Mouse (Mus musculus) megakaryocyte progenitor cell, adult 5-6 weeks (primary cell): Measurements from ENCODE around the gene Cemip. TPM values are rescaled to one million over a fixed set of nuclear protein-coding genes. Genes with fewer than 3 reads are reported as not detected.
A peak's percentile ranks its signal among the peaks of the same experiment; 100 is the strongest.

Experiments used
- ATAC-seq: replicated peaks from 2 replicates; pipeline ENCODE4 v1.8.0; 2016; ENCODE audit warnings: mild to moderate bottlenecking, moderate TSS enrichment, inconsistent platforms; ENCODE audit not compliant: poor library complexity
- total RNA-seq, 2 experiments: library from RNA; stranded (forward) in 1 of 2; stranded (reverse) in 1 of 2; fragments of 157-497, 149-512 nt in 1 of 2; fragments of 200-1000 nt in 1 of 2; gene quantifications; 2 replicates each; pipeline versions ENCODE4 v1.2.3 to v1.2.4; 2015 to 2017

Cemip gene
- total RNA-seq, 2 experiments from 2014 or later, result not detected

DNA sequence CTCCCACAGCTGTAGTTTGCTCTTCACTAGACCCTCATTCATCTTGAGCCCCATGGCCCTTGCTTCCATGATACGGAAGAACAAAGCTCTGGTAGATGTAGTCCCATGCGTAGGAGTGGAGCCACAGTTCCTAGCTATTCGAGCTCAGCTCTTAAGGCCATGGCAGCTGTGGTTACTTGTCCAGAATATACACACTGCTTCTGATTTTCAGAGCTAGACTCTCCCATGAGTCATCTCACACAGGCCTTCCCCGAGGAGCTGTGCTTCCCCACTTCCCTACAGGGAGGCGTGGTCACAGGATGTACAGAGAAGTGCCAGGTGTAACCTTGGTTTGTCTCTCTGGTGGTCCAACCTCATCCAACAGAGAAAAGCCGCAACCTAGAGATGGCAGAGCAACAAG, 111.0 kb downstream of the Cemip start:
- no peak for ATAC-seq

DNA sequence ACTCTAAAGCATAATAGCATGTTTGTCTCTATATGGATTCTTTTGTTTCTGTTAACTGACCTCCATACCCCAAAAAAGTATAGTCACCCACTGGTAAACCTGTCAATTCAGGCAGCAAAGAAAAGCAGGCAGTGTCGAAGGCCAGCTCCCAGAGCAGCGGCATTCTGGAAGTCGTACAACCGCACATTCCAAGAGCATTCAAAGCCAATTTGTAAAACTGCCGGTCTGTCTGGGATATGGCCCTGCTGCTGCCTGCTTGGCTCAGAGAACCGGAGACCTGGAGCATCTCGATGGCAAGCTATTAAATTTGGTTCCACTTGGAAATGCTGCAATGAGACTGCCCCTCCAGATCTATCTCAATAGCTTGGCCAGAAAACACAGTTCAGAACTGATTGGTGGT, 113.8 kb downstream of the Cemip start:
- no peak for ATAC-seq

DNA sequence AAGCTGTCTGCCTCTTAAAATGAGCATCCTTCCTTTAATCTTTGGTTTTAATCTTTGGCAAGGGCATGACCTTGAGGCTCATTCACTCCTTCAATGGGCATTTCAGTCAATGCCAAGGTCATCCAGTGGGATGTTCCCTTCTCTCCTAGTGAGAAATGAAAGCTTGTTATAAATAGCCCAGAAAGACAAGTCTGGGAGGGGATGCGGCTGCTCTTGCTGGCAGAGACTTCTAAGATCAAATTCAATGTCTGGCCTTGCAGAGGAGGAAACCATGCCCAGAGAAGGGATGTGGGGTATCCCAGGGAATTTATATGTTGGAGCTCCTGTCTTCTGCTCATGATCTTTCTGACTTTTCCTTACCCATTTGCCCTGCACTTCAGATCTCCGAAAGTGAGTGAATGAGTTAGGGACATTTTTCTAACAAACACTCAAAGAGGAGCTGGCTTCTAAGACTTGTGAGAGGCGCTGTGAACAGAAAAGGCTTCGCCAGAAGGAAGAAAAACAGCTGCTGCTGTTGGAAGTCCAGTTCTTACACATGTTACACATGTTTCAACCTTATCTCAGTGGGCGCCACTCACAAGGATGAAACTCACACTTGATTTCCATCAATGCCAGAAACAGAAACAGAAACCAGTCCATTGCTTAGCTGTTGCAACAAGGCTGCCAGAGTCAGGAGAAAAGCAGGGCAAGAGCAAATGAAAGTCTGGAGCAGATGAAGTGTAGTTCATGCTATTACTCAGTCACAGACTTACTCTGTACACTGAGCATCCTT, 120.1 kb downstream of the Cemip start:
- ATAC-seq, result no peak

DNA sequence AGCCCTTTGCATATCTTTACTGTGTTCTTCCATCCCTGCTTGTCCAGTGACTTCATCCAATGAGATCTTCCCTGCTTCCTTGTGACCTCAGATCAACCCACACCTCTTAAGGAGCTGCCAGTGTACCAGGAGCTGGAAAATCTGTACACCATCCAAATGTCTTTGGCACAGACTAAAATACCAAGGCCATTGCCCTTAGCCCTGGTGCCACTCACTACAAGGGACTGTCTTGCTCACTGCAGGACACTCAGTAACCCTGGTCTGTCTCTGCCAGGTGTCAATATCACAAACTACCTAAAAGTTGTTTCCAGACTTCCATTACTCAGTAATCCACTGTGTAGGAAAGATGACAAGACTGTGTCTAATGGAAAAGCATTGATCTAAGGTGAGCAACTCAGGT, 121.1 kb downstream of the Cemip start:
- ATAC-seq, result no peak

DNA sequence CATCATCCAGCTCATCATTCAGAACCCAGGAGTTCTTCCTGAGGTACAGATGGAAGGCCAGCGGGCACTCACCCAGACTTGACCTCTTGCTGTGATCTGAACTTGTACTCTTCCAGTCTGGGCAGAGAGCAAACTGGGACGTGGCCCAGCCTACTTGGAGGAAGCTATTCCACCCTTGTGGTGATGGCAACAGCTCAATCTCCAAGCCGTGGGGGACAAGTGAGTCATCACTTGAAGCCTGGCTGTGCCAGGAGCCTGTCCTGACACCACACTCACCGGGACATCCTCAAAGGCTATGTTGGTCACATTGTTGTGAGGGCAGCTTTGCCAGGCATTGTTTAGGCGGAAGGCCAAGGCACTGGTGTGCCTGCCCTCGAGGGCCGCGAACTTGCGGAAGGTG, 133.8 kb downstream of the Cemip start:
- ATAC-seq, result no peak

DNA sequence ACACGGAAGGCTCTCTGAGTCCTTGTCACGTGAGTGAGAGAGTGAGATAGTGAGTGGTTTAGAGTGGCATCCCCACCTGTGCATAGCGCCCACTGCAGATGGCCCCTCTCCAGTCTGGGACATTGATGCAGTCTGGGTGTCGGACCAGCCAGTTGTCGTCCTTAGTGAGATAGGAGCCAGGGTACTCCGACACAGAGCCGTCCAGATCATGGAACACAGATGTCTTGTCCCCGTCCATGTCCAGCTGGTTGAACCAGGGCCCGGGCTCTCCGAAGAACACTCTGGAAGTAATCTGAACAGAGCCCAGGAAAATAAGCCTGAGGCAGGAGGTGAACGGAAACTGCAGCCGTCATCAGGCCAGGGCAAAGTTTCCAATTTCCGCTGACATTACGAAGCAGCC, 135.0 kb downstream of the Cemip start:
- ATAC-seq, result no peak

DNA sequence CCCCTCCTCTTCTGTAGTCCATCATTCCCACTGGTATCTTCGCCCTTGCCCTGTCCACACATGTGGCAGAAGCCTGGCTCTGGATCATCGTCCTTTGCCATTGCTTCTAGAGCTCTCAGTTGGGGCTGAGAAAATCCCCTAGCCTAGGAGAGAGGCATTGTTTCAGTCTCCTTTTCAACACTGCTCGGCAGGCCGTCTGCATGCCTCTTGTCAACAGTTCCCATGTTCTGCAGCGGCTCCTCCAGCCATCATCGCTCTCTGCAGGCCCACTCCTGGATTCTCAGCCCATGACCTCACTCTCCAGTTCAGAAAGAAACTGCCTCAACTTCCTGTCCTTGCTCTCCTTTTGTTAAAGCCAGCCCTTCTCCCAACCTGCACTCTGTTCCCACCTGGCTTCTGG, 136.6 kb downstream of the Cemip start:
- no peak for ATAC-seq

DNA sequence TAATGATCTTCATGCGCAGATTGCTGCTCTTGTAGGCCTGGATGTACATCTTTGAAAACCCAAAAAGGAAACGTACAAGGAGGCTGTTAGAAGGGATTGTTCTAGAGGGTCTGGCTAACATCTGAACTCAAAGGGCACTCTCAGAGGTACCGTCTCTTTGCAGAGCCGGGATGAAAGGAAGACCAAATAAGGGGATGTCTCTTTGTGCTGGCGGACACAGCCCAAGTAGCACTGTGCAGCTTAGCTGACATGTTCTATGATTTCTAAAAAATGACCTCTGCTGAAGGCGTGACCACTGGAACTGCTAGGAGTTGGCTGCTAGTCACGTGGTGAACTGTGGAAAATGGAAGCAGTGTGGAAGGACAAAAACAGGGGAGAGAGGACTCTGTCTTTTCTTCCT, 137.6 kb downstream of the Cemip start:
- no peak for ATAC-seq

DNA sequence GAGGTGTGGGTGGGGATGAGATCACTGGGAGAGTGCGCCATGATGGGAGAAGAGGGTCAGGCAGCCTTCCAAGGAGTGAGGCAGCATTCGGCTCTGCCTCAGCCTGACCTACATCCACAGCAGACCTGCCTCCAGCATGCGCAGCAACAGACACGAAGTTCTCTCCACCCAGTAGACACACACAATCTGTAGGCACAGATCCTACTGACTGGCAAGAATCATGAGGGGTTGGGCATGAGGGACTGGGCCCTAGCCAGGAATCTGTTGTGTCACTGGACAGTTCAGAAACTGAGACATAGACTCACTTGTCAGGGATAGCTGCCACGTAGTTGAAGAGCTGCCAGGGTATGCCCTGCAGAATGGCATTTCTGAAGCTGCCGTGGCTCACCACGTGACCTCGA, 144.6 kb downstream of the Cemip start:
- no peak for ATAC-seq

DNA sequence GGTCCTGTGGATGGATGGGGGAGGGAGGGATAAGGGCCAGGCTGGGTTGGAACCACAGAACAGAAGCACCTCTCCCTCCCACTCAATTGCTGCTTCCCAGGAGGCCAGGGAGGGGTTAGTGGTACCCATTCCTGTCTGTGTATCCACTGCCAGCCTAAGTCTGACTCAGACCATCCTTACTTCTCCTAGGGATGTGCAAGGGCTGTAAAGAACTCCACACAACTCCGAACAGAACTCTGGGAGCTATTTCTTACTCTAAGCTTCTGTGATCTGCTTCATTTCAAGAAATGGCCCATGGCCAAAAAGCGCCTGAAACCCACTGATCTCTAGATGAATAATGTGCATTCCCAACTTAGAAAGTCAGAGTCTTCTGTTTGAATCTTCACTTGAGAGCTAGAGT, 146.2 kb downstream of the Cemip start:
- ATAC-seq, result no peak

DNA sequence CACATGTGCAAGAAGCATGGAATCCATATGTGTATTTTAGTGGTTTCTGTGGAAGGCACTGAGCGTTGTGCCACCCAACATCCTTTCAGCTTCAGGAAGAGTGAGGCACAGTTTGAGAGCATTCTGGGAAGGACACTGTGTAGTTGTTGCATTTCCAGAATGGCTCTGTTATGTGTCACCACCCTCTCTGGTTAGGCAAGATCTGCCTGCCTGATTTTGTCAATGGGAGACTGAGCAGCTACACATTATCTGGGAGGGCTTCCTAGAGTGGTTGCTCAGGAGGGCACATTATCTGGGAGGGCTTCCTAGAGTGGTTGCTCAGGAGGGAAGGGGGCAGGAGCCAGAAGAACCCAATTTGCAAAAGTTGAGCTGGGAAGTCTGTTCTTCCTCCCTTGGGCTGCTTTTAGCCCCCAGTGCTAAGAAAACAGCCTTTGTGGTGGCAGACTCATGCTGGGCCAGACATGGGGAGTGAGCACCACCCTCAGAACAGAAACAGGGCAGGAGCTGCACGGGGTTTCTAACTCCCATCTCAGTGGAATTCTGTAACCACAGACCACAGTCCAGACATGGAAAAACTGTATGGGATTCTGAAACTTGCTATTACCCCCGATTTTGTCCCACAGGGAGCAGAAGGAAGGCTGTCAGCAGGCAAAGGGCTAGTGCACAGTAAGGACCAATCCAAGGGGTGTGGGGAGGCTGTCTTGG, 147.1 kb downstream of the Cemip start:
- no peak for ATAC-seq

DNA sequence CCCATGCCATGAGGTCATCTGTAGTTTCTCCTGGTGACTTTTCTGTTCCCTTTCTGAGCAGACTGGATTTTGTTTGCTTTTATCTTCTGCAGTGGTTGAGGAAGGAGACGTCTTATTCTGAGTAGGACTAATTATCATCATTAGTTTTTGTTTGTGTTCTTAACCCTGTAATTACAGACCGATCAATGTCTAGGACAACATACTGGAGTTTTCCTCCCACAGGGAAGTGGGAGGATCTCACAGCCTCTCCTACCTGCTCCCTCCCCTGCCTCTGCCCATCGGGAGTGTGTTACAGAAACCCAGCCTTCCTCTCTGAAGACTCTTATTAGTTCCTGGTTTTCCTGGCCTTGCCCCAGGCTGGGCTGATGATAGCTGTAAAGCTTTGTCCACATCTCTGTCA, 164.7 kb downstream of the Cemip start:
- ATAC-seq, result no peak

DNA sequence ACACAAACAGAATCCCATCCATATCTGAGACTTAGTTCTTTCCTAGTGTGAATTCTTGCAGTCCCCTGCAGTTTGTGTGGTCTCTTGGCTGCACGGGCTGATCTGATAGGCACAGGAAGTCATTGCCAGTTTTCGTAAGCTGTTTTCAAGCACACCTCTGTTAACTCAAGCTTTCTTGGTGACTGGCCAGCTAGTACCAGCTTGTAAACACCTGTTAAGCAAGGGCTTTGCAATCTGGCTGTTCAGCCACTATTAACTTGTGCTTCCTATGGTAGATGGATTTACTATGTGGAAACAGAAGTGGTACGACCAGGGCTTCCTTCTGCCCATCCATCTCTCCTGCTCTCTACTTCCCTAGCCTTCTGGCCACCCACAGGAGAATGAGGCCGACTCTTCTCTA, 166.1 kb downstream of the Cemip start:
- ATAC-seq, result no peak

DNA sequence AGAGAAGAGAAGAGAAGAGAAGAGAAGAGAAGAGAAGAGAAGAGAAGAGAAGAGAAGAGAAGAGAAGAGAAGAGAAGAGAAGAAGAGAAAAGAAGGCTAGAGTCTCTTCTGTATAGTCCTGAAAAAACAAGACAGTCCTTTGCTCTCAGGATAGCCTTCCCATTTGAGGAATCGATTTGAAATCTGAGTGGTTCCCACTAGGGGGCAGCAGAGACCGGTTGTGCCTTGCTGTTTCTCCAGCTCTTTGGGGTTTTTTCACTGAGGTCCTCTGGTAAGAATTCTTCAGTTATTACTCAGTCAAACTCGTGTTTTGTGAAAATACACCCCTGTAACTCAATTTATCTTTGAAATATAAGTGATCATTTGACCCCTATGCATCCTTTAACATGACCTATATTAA, 171.7 kb downstream of the Cemip start:
- peak; percentile 91 for ATAC-seq

DNA sequence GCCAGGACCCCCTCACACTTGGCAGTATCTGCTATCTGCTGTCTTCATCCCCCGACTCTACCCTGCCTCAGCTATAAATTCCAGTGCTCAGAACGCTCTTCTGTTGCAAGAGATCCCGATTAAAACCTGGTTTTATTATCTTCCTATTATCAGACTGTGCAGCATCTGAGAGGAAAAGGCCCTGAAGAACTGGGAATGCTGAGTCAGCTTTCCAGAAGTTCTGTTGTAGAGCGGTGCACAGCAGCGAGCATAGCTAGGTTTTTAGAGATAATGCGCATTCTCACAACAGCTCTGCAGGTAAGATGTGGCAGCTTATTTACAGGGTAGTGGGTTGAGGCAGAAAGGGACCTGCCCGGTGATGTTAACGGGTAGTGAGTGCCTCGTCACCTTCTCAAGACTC, 172.3 kb downstream of the Cemip start:
- no peak for ATAC-seq

DNA sequence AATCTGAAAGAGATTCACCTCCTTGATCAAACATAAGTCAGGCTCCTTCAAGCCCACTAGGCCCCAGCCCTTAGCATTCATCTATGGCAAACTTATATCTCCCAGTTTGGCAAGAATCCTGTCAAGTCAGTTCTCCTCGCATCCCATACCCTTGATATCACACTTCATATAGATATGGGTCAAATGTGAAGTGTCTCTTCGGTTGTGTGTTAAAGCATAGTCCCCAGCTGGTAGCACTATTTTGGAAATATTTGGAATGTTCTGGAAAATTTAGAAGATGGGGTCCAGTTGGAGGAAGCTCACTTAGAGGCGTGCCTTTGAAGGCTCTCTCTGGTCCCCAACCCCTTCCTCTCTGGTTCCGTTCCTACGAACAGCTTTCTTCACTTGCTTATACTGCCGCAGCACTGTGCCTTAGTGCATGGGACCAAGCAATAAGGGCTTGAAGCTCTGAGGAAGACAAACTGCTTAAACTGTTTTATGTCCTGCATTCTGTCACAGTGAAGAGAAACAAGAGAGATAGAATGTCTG, 172.8 kb downstream of the Cemip start:
- ATAC-seq, result no peak

DNA sequence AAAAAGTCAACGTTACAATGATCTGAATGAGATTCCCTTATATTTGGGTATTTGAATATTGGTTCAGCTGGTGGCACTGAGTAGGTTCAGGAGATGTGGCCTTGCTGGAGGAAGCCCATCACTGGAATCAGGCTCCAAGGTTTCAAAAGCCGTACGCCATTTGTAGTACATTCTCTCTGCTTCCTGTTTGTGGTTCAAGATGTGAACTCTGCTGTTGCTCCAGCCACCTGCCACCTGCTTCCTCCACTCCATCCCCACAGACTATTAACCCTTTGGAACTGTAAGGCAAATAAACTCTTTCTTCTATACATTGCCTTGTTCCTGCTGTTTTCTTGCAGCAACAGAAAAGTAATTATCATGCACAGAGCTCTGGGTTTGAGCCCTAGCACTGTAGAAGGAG, 174.4 kb downstream of the Cemip start:
- ATAC-seq, result peak; percentile 73

DNA sequence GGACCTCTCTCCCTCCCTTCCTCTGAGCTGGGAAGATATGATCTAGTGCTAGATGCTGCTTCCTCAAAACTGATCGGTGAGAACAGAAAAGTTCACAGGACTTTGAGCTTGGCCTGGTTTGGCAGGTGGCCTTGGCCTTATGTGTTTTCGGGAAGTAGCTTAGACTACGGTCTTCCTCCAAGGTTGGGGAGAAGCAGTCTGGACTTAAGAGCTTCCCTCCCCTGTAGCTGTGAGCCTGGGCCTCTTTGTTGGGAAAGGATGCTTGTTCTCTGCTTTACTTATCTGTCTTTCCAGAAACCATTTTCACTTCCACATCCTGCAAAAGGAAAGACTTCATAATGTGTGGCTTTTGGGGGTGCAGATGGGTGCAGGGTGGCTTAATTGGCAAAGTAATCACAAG, 181.5 kb downstream of the Cemip start:
- peak; percentile 88 for ATAC-seq

DNA sequence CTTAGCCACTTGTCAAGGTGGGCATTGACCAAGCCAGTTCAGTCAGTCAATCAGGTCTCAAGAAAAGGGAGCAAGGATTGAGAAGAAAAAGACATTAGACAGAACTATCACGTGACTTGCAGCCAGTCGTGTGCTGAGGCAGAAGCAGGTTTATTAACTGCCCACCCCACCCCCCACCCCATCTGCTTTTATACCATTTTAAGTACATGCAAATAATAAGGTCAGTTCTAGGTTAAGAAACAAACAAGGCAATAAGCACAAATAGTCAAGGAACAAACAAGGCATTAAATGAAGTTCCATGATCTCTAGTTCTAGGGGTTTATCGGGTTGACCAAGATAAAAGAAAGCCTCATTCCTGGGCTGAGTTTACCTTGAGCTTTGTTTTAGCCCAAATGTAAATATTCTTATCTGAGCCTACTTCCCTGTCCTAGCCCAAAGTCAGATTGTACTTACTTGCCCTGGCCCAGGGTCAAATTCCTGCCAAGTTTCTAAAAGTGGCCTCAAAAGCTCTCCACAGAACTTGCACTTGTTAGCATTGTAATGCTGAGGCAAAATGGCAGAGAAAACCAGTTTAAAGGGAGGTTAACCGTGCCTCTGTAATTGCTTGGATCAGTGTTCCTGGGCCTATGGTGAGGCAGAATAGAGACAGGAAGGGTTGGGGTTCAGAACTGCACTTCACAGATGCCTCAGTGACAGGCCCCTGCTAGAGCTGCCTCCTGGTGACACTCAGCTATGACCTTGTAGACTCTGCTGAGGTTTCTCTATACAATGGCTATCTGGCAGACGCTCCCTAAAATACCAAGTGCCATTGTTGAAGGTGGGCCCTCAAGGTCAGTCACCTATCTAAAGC, 183.8 kb downstream of the Cemip start:
- ATAC-seq, result no peak

DNA sequence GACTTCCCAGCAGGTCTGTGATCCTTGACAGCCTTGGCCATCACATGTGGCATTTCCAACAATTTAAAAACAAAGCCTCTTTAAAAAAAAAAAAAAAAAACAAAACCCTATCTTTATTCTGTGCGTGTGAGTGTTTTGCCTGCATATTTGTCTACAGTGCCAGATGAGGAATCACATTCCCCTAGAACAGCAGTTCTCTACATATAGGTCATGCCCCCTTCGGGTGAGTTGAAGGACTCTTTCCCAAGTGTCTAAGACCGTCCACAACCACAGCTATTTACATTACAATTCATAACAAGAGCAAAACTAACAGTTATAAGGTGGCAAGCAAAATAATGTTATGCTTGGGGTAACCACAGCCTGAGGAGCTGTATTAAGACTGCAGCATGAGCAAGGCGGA, 184.9 kb downstream of the Cemip start:
- no peak for ATAC-seq

DNA sequence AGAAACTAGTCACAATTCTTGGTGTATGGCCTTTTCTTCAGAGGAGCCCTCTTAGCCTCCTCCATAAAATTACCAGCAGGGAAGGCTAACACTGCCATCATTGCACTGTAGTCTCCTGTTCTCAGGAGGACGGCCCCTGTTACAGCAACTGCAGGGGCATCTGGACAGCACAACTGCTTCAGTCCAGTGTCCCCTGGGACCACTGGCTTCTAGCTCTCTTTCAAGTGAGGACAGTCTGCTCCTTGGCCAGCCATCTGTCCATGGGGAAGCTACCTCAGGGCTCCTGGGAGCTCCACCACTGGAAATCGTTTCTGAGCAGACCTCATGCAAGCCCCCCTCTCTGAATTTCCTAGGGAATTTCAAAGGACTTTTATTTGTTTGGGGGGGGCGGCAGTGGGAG, 185.8 kb downstream of the Cemip start:
- no peak for ATAC-seq

DNA sequence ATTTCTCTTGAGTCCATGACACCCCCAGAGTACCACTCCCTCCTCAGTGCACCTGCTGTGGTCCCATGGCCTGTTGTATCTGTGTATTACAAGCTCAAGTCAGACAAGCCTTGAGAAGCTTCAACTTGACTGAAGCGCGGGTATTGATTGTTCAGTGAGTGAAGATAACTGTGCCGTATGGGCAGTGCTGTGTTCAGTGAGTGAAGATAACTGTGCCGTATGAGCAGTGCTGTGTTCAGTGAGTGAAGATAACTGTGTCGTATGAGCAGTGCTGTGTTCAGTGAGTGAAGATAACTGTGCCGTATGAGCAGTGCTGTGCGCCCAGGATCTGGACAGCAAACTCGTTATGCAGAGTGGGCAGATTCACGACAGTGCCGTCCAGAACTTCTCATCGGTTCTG, 188.0 kb downstream of the Cemip start:
- ATAC-seq, result peak; percentile 91
